Mouse (Mus musculus) erythroblast, embryonic 14.5 days (primary cell): ENCODE data around the gene Arrdc2.

Source experiments
- GATA1 ChIP-seq: IDR thresholded peaks from 2 replicates; pipeline ENCODE4 v1.6.1; 2012; ENCODE audit warnings: low read length, inconsistent platforms, mixed read lengths
- TAL1 ChIP-seq: IDR thresholded peaks from 3 replicates; pipeline ENCODE4 v1.6.1; 2012; ENCODE audit warnings: low read length, inconsistent platforms, mixed read lengths

DNA sequence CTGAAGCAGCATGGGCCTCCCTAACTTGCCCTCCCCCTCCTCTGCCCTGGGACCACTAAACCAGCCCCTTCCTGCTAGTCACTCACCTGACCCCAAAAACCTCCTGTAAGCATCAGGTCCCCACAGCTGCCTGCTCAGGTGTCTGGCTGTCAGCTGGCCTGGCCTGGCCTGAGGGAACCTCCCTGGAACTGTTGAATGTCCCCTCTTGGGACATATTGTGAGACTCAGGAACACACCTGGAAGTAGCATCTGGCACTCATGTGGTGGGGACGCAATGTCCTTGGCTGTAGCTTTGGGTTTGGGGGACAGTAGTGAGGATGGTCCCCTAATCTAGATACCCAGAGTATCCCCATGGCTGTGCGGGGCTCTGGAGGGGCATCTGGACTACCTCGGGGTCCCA, 5.4 kb downstream of the Arrdc2 start:
- no peak for TF ChIP-seq GATA1
- no peak for TF ChIP-seq TAL1
